ENCODE assay signal across 8 mouse cellular contexts in genomic region chr17:34627093-34627942, GRCm38 (mm10). TPM values are rescaled to one million over a fixed set of nuclear protein-coding genes. Genes with fewer than 3 reads are reported as not detected.
DNase-seq lines count a peak whose midpoint lies in the region; ATAC-seq and TF ChIP-seq lines count a peak whose summit lies in the region.

No protein-coding gene starts in this region.

- no peaks in the 10 kb centered on the region for H3K9me3 ChIP-seq in E14TG2a.4 (ENCODE audit: low read length)
- no peaks in the 10 kb centered on the region for H3K9me3 ChIP-seq in forebrain, embryonic 12.5 days
- no peaks in the 10 kb centered on the region for H3K9me3 ChIP-seq in heart, embryonic 16.5 days (replicated peaks; ENCODE audit: control insufficient read depth, low read length)
- no peaks in the 10 kb centered on the region for H3K9me3 ChIP-seq in liver, embryonic 15.5 days (replicated peaks)
- H3K9me3 ChIP-seq in neural tube, embryonic 11.5 days (ENCODE audit: control insufficient read depth, low read length): no peaks in the 10 kb centered on the region
- H3K9me3 ChIP-seq in stomach, postnatal 0 days (ENCODE audit: control insufficient read depth, low read length): no peaks in the 10 kb centered on the region

- no peak for TF ChIP-seq CTCF in E14TG2a.4 (conservative IDR thresholded peaks at IDR 0.05; ENCODE audit: low read length)
- TF ChIP-seq CTCF in stomach, postnatal 0 days (IDR thresholded peaks at IDR 0.05; ENCODE audit: low read depth): 0 out of 2 replicates have a peak, but pooled peaks have one; percentile 1

- peak overlapping the region; percentile 86 for H3K4me3 ChIP-seq in E14TG2a.4 (replicated peaks; ENCODE audit: low read length)
- H3K4me3 ChIP-seq in forebrain, embryonic 12.5 days (replicated peaks): peak overlapping the region; percentile 71
- peak overlapping the region; percentile 83 for H3K4me3 ChIP-seq in heart, embryonic 16.5 days (ENCODE audit: low read length)
- peak overlapping the region; percentile 66 for H3K4me3 ChIP-seq in liver, embryonic 15.5 days (replicated peaks)
- peak overlapping the region; percentile 78 for H3K4me3 ChIP-seq in neural tube, embryonic 11.5 days (ENCODE audit: low read depth, low read length)
- H3K4me3 ChIP-seq in stomach, postnatal 0 days (ENCODE audit: low read depth, low read length): peak overlapping the region; percentile 67

- H3K27ac ChIP-seq in forebrain, embryonic 12.5 days: peak overlapping the region; percentile 92
- H3K27ac ChIP-seq in heart, embryonic 16.5 days (ENCODE audit: low read length): peak overlapping the region; percentile 96
- H3K27ac ChIP-seq in liver, embryonic 15.5 days (replicated peaks): peak overlapping the region; percentile 77
- H3K27ac ChIP-seq in neural tube, embryonic 11.5 days (ENCODE audit: low read depth, low read length): peak overlapping the region; percentile 70
- H3K27ac ChIP-seq in stomach, postnatal 0 days (replicated peaks): peak overlapping the region; percentile 97

- no peak for TF ChIP-seq EP300 in stomach, postnatal 0 days (optimal IDR thresholded peaks at IDR 0.05)

- H3K36me3 ChIP-seq in E14TG2a.4 (ENCODE audit: insufficient read depth, low read length): peaks cover 15% of the 10 kb centered on the region
- peaks cover 9% of the 10 kb centered on the region for H3K36me3 ChIP-seq in forebrain, embryonic 12.5 days (replicated peaks)
- peaks cover 7% of the 10 kb centered on the region for H3K36me3 ChIP-seq in heart, embryonic 16.5 days (ENCODE audit: control insufficient read depth, insufficient read depth)
- H3K36me3 ChIP-seq in liver, embryonic 15.5 days (replicated peaks): peaks cover 15% of the 10 kb centered on the region
- H3K36me3 ChIP-seq in neural tube, embryonic 11.5 days (ENCODE audit: control insufficient read depth, insufficient read depth, low read length): no peaks in the 10 kb centered on the region
- no peaks in the 10 kb centered on the region; the same call in 1 of the 2 replicates for H3K36me3 ChIP-seq in stomach, postnatal 0 days (ENCODE audit: control insufficient read depth, insufficient read depth, low read length)

- WGBS in forebrain, embryonic 12.5 days: under 1% methylated on average over 43 of the region's 45 CpGs
- WGBS in heart, embryonic 16.5 days: under 1% methylated on average over 42 of the region's 45 CpGs
- under 1% methylated on average over 44 of the region's 45 CpGs for WGBS in liver, embryonic 15.5 days (ENCODE audit: insufficient replicate concordance)
- 0% methylated on average over 33 of the region's 45 CpGs for WGBS in neural tube, embryonic 11.5 days
- WGBS in stomach, postnatal 0 days: under 1% methylated on average over 44 of the region's 45 CpGs

- ATAC-seq in cerebellum, adult (ENCODE audit: insufficient number of reproducible peaks, low FRiP score, low TSS enrichment): peak; percentile 37
- ATAC-seq in forebrain, embryonic 12.5 days (ENCODE audit: low FRiP score): peak; percentile 67
- peak; percentile 82 for ATAC-seq in heart, embryonic 16.5 days (replicated peaks; ENCODE audit: extremely low read depth, insufficient read depth, low FRiP score)
- ATAC-seq in liver, embryonic 15.5 days (ENCODE audit: insufficient read depth): peak; percentile 69
- ATAC-seq in neural tube, embryonic 11.5 days (ENCODE audit: insufficient read depth, low FRiP score, low TSS enrichment): peak; percentile 73
- ATAC-seq in stomach, postnatal 0 days (ENCODE audit: low FRiP score, low TSS enrichment): peak; percentile 79

- peak overlapping the region; percentile 87 for H3K4me2 ChIP-seq in forebrain, embryonic 12.5 days
- peak overlapping the region; percentile 78 for H3K4me2 ChIP-seq in heart, embryonic 16.5 days (ENCODE audit: low read depth, low read length)
- H3K4me2 ChIP-seq in liver, embryonic 15.5 days: peak overlapping the region; percentile 89
- peak overlapping the region; percentile 92 for H3K4me2 ChIP-seq in neural tube, embryonic 11.5 days (ENCODE audit: low read depth)
- peak overlapping the region; percentile 93 for H3K4me2 ChIP-seq in stomach, postnatal 0 days (replicated peaks; ENCODE audit: low read depth)

- peak; percentile 95 for DNase-seq in kidney, postnatal 14 days
- DNase-seq in neural tube, embryonic 11.5 days (ENCODE audit: low spot score): peak; percentile 90
- peak; percentile 91 for DNase-seq in stomach, postnatal 0 days (ENCODE audit: low spot score)

- H3K9ac ChIP-seq in forebrain, embryonic 12.5 days: peak overlapping the region; percentile 73
- H3K9ac ChIP-seq in heart, embryonic 16.5 days (ENCODE audit: low read length): peak overlapping the region; percentile 84
- peak overlapping the region; percentile 68 for H3K9ac ChIP-seq in liver, embryonic 15.5 days
- peak overlapping the region; percentile 79 for H3K9ac ChIP-seq in neural tube, embryonic 11.5 days (ENCODE audit: low read length)
- peak overlapping the region; percentile 73 for H3K9ac ChIP-seq in stomach, postnatal 0 days (ENCODE audit: low read length)

- peaks cover 52% of the 10 kb centered on the region for H3K27me3 ChIP-seq in E14TG2a.4 (ENCODE audit: insufficient read depth, low read length)
- peaks cover 35% of the 10 kb centered on the region for H3K27me3 ChIP-seq in forebrain, embryonic 12.5 days
- H3K27me3 ChIP-seq in heart, embryonic 16.5 days (ENCODE audit: control insufficient read depth, insufficient read depth, low read length): peaks cover 22% of the 10 kb centered on the region
- peaks cover 50% of the 10 kb centered on the region for H3K27me3 ChIP-seq in liver, embryonic 15.5 days
- H3K27me3 ChIP-seq in neural tube, embryonic 11.5 days (ENCODE audit: control insufficient read depth, insufficient read depth, low read length): peaks cover 27% of the 10 kb centered on the region
- H3K27me3 ChIP-seq in stomach, postnatal 0 days (ENCODE audit: control insufficient read depth, insufficient read depth, low read length): 0 out of 2 replicates have a peak, but pooled peaks cover 2% of the 10 kb centered on the region

- H3K4me1 ChIP-seq in E14TG2a.4 (replicated peaks; ENCODE audit: low read depth, low read length): peaks cover 75% of the 10 kb centered on the region
- H3K4me1 ChIP-seq in forebrain, embryonic 12.5 days: peaks cover 60% of the 10 kb centered on the region
- peaks cover 28% of the 10 kb centered on the region for H3K4me1 ChIP-seq in heart, embryonic 16.5 days (ENCODE audit: control insufficient read depth, insufficient read depth, low read length)
- H3K4me1 ChIP-seq in liver, embryonic 15.5 days (replicated peaks): peaks cover 70% of the 10 kb centered on the region
- H3K4me1 ChIP-seq in neural tube, embryonic 11.5 days (ENCODE audit: control insufficient read depth, insufficient read depth, low read length): peaks cover 19% of the 10 kb centered on the region
- peaks cover 22% of the 10 kb centered on the region for H3K4me1 ChIP-seq in stomach, postnatal 0 days (replicated peaks; ENCODE audit: control insufficient read depth, insufficient read depth)

RNA-seq across cellular contexts. Expression of gene Ppt2, which starts 1.0 kb away (rescaled TPM):
- 20.3 and 21.2 TPM in 2 replicates for polyA plus RNA-seq in forebrain, embryonic 12.5 days (2016; fragmentation: Nextera tagmentation; extraction: Ambion mirVana)
- 26.7 and 27.3 TPM in 2 replicates for polyA plus RNA-seq in heart, embryonic 16.5 days (2015; fragmentation: Nextera tagmentation; extraction: Ambion mirVana)
- 10.7 and 10.8 TPM in 2 replicates for polyA plus RNA-seq in liver, embryonic 15.5 days (2015; fragmentation: Nextera tagmentation; extraction: Ambion mirVana)
- polyA plus RNA-seq in neural tube, embryonic 11.5 days (2014; fragmentation: Nextera tagmentation; extraction: Ambion mirVana): 27.6 and 30.3 TPM in 2 replicates
- polyA plus RNA-seq in stomach, postnatal 0 days (2015; fragmentation: Nextera tagmentation; extraction: Ambion mirVana): 16.5 and 18.7 TPM in 2 replicates

RNA-seq across cellular contexts. Expression of gene Prrt1, which starts 2.0 kb away (rescaled TPM):
- 2.9 and 3.9 TPM in 2 replicates for polyA plus RNA-seq in forebrain, embryonic 12.5 days (2016; fragmentation: Nextera tagmentation; extraction: Ambion mirVana)
- 0.64 and 2.1 TPM in 2 replicates for polyA plus RNA-seq in heart, embryonic 16.5 days (2015; fragmentation: Nextera tagmentation; extraction: Ambion mirVana)
- polyA plus RNA-seq in liver, embryonic 15.5 days (2015; fragmentation: Nextera tagmentation; extraction: Ambion mirVana): not detected in 2 replicates
- polyA plus RNA-seq in neural tube, embryonic 11.5 days (2014; fragmentation: Nextera tagmentation; extraction: Ambion mirVana): 0.57 and 0.87 TPM in 2 replicates
- 0.44 and 0.67 TPM in 2 replicates for polyA plus RNA-seq in stomach, postnatal 0 days (2015; fragmentation: Nextera tagmentation; extraction: Ambion mirVana)

RNA-seq across cellular contexts. Expression of gene Egfl8, which starts 11.5 kb away (rescaled TPM):
- polyA plus RNA-seq in forebrain, embryonic 12.5 days (2016; fragmentation: Nextera tagmentation; extraction: Ambion mirVana): 3.2 and 4.6 TPM in 2 replicates
- 1.8 and 2.0 TPM in 2 replicates for polyA plus RNA-seq in heart, embryonic 16.5 days (2015; fragmentation: Nextera tagmentation; extraction: Ambion mirVana)
- 0.20 and 0.33 TPM in 2 replicates for polyA plus RNA-seq in liver, embryonic 15.5 days (2015; fragmentation: Nextera tagmentation; extraction: Ambion mirVana)
- polyA plus RNA-seq in neural tube, embryonic 11.5 days (2014; fragmentation: Nextera tagmentation; extraction: Ambion mirVana): 10.2 and 12.1 TPM in 2 replicates
- polyA plus RNA-seq in stomach, postnatal 0 days (2015; fragmentation: Nextera tagmentation; extraction: Ambion mirVana): 4.4 and 4.9 TPM in 2 replicates

RNA-seq across cellular contexts. Expression of gene Fkbpl, which starts 17.2 kb away (rescaled TPM):
- 13.9 and 14.6 TPM in 2 replicates for polyA plus RNA-seq in forebrain, embryonic 12.5 days (2016; fragmentation: Nextera tagmentation; extraction: Ambion mirVana)
- 11.7 and 12.3 TPM in 2 replicates for polyA plus RNA-seq in heart, embryonic 16.5 days (2015; fragmentation: Nextera tagmentation; extraction: Ambion mirVana)
- polyA plus RNA-seq in liver, embryonic 15.5 days (2015; fragmentation: Nextera tagmentation; extraction: Ambion mirVana): 4.0 and 5.0 TPM in 2 replicates
- 15.5 and 17.6 TPM in 2 replicates for polyA plus RNA-seq in neural tube, embryonic 11.5 days (2014; fragmentation: Nextera tagmentation; extraction: Ambion mirVana)
- 12.4 and 12.8 TPM in 2 replicates for polyA plus RNA-seq in stomach, postnatal 0 days (2015; fragmentation: Nextera tagmentation; extraction: Ambion mirVana)

RNA-seq across cellular contexts. Expression of gene Atf6b, which starts 19.6 kb away (rescaled TPM):
- polyA plus RNA-seq in forebrain, embryonic 12.5 days (2016; fragmentation: Nextera tagmentation; extraction: Ambion mirVana): 107 and 109 TPM in 2 replicates
- 45.7 and 46.7 TPM in 2 replicates for polyA plus RNA-seq in heart, embryonic 16.5 days (2015; fragmentation: Nextera tagmentation; extraction: Ambion mirVana)
- 19.9 and 21.2 TPM in 2 replicates for polyA plus RNA-seq in liver, embryonic 15.5 days (2015; fragmentation: Nextera tagmentation; extraction: Ambion mirVana)
- 78.3 and 88.4 TPM in 2 replicates for polyA plus RNA-seq in neural tube, embryonic 11.5 days (2014; fragmentation: Nextera tagmentation; extraction: Ambion mirVana)
- 35.4 and 39.3 TPM in 2 replicates for polyA plus RNA-seq in stomach, postnatal 0 days (2015; fragmentation: Nextera tagmentation; extraction: Ambion mirVana)

Comparison
In these comparisons a context has a peak if more than half of its experiments do, and no peak if none do; other contexts are left out.
1. Peak in every context shown above with its lines: DNase-seq, ATAC-seq, H3K4me3 ChIP-seq and H3K27ac ChIP-seq.